Mouse (Mus musculus) telencephalon, adult 2 months (tissue): Measurements from ENCODE around the gene Aqp12.
A peak's percentile ranks its signal among the peaks of the same experiment; 100 is the strongest.
"Not testable (repeated sequence)": the region's sequence is repeated elsewhere in the genome, so short reads cannot be mapped to it uniquely, and the experiment has no call there.

Source experiments
- DNase-seq: peaks from one replicate; pipeline ENCODE4 v3.0.0-alpha.2; 2011; ENCODE audit warnings: low read depth, low spot score

Aqp12 gene

DNA sequence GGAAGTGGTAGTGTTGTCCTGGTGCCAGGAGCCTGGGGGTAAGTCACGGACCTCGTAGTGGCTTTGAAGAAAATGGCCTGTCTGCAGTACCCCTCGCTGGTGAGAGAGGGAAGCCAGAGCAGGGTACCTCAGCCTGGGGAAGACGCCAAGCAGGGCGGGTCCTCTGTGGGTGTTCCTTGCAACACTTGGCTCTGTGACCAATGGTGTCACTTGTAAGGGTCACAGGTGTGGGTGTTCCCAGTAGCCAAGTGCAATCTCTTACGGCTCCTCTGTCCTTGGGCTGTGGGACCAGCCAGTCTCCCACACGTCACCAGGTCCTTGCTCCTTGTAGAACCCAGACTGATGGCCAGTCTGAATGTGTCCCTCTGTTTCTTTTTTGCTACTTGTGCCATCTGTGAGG, at the start of gene Aqp12:
Gene Aqp12 (plus strand): TSS at position 274 of the 400 bp plus-strand sequence.
- DNase-seq, result no peak

DNA sequence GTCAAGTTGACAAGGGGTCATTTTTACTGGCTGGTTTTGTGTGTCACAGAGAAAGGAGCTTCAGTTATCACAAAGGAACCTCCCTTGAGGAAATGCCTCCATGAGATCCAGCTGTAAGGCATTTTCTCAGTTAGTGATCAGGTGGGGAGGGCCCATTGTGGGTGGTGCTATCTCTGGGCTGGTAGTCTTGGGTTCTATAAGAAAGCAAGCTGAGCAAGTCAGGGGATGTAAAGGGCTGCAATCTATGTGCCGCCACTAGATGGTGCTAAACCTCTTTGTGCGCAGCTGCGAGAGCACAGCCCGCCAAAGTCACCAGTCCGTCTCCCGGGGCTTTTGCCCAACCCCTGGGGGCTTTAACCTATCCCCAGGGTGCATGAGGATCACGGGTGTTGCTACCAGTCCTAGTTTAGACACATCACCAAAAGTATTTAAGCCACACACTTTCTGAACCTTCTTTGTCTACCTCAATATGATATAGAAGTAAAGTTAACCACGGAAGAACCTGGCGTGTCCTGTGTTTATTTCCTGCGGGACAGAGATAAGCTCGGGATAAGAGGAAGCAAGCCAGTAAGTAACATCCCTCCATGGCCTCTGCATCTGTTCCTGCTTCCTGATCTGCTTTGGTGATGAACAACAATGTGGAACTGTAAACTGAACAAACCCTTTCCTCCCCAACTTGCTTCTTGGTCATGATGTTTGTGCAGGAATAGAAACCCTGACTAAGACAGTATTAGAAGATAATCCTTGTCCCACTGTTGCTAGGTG, 49.4 kb upstream of the Aqp12 start:
- not testable (repeated sequence) for DNase-seq

- no peak for DNase-seq
Observed at GRCm38 (mm10) chr1:92958999-92959398, 47.1 kb upstream of the Aqp12 start.

DNA sequence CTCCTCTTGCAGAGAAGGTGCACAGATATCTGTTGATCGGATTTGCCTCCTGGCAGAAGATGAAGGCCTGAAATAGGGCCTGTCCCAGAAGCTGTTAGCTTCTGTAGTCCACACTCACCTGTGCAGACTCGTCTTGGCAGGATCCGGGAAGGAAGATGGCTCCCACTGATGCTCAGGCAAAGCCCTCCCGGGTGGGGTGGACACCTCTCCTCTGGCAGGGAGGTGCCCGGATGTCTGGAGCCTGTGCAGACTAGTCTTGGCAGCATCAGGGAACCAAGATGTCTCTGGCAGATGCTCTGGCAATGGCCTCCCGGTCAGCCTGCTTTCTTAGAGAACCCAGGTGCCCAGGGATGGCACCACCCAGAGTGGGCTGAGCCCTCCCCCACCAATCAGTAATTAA, 35.3 kb upstream of the Aqp12 start:
- not testable (repeated sequence) for DNase-seq

DNA sequence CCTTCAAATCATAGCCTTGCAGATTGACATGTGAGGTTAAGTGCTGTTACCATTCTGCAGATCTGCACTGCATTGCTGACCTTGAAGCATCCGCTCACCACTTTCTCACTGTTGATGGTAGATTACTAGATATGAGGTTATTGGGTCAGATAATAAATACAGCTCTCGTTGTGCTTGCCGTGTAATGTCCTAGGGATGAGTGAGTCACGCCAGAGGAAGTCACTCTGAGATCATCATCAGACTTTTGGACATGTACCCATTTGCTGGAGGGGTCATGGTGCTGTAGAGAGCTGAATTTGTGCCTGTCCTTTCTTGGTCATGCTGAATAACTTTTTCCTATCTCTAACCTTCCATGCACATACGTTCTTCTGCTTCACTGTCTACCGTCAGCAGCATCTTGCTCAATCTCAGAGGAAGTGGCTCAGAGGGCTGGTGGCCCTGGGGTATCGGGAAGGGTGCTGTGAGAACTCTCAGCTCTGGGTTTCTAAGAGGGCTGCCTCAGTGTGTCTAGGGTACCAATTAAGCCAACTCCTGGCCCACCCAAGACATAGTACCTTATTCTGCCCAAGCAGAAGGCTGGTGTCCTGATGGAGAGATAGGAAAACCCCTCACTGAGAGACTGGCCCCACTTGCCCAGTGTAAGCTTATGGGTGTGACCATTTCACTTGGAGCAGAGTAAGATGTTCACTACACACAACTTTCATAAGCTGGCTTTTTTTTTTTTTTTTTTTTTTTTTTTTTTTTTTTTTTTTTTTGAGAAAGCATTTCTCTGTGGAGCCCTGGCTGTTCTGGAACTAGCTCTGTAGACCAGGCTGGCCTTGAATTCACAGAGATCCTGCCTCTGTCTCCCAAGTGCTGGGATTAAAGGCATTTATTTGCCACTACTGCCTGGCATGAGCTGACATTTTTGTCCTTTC, 34.0 kb upstream of the Aqp12 start:
- no peak for DNase-seq

DNA sequence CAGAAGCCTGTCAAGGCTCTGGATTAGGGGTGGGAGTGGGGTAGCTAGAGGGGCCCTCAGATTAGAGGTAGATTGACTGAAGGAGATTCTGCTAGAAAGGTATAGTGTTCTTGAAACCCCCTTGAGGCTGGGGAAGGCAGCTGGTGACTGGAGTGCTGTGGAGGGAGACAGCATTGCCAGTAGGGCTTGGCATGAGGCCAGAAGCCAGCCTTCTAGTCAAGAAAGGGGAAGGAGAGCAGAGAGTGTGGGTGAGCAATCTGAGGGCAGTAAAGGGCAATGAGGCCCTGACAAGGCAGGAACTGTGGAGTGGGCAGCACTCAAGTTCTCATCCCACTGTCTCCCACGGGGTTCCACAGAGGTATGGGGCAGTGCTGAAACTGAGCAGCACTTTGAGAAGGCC, 33.3 kb upstream of the Aqp12 start:
- DNase-seq, result peak; percentile 33

- no peak for DNase-seq
Observed at GRCm38 (mm10) chr1:92976141-92976566, 30.0 kb upstream of the Aqp12 start.

GRCm38 (mm10) chr1:92978645-92979044, 27.5 kb upstream of the Aqp12 start:
- DNase-seq, result no peak

GRCm38 (mm10) chr1:92979073-92979602, 27.0 kb upstream of the Aqp12 start:
- DNase-seq, result no peak

- DNase-seq, result no peak
Observed at GRCm38 (mm10) chr1:92981056-92981845, 24.9 kb upstream of the Aqp12 start.

DNA sequence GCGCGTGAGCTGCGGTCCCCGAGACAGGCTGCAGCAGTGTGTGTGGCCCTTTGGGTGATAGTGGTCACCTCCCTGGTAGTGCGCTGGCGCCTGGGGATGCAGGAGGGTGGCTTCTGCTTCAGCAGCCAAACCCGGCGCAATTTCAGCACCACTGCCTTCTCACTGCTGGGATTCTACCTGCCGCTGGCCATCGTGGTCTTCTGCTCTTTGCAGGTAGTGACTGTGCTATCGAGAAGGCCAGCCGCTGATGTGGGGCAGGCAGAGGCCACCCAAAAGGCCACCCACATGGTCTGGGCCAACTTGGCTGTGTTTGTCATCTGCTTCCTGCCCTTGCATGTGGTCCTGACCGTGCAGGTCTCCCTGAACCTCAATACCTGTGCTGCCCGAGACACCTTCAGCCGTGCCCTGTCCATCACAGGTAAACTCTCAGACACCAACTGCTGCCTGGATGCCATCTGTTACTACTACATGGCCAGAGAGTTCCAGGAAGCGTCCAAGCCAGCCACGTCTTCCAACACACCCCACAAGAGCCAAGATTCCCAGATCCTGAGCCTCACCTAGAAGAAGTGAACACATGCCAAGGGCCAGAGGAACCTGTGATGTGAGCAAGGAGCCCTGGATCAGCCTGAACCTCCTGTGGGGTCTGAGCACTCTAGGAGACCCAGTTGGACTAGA, 23.1 kb upstream of the Aqp12 start:
- DNase-seq, result no peak

DNA sequence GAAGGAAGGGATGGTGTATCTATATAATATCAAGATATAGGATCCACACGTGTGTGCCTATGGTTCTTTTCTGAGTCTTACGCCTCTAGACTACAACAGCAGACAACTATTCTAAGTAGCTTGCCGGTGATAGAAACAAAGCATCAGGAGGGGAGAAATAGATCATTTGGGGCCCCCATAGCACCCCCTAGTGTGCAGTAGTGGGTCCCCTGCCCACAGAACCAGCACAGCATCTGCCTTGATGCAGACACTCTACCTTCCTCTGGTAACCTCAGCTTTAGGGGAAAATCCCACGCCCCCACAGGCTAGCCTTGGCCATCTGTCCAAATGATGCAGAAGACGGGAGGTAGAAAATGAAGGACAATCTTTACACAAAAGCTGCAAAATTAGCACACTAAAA, 21.1 kb upstream of the Aqp12 start:
- no peak for DNase-seq

- DNase-seq, result no peak
Observed at GRCm38 (mm10) chr1:92988894-92989293, 17.2 kb upstream of the Aqp12 start.

DNA sequence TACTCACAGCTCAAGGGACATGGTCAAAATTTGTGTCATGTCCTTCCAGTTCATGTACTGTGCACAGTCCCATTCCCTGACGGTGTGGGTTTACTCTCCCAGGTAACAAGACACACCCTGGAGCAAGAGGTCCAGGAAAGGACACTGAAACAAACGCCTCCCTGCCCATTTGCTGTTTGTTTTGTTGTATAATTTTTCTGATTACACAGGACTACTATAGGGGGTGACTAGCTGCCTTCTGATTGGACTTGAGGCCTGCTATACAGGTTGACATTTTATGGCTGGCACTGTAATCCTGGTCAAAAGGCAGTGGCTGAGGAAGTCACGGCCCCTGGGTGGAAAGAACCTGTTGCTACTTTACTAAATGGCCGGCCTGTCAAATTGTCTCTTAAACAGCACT, 16.2 kb upstream of the Aqp12 start:
- no peak for DNase-seq

DNA sequence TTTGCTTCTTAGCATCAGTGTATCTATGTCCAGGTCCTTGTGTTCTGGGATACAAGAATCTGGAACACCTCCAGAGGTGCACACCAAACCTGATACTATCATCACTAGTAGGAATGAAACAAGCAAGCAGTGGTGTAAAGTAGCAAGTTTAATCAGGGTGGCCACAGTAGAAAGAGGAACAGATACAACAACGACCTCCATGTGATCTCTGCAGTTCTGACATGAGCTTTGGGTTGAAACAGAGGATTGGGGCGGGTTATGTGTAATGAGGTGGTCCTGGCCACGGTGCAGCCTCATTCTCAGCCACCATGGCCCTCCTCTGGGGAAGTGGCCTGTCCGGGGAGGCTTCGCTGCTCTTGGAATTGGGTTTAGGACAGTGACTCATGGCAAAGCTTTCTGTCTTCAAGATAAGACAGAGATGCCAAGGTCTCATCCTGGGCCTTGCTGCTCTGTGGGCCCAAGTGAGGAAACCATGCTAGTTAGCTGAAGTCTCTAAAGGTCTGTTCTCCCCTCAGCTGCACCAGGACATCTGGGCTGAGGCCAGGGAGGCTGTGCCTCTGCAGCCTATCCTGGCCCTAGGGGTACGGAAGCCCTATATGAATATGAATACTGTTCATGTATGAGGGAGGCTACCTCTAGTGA, 13.8 kb upstream of the Aqp12 start:
- no peak for DNase-seq

DNA sequence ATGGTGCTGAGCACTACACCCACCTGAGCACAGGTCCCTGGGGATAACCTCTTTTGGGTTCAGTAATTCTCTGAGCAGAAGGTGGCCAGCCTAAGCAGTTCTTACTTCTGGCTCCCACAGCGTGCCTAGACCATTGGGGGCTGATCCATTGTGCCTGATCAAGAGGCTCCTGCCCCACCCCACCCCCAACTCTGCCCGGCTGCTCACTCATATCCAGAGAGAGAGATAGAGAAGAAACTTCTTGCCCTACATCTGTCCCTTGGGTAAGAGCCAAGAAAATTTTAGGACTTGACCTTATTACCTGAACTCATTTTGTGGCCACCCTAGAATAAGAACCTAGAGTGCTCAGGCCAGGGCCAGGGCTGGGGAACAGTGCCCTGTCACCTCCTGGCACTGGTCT, 13.3 kb upstream of the Aqp12 start:
- DNase-seq, result no peak

DNA sequence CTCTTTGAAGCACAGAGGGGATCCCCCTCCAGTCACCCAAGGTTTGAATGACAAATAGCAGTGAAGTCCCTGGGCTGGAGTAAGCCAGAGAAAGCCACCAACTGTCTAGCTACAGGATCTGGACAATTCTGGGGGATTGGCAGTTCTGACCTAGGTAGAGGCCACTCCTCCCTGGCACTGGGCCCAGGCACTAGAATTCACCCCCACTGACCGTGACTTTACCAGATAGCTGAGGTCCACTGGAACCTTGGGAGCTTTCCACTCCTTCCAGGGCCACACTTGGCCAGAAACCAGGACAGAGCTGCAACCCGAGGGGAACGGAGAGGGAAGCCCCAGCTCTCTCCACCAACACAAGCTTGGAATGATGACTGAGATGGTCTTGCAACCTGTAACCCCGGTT, 3.1 kb downstream of the Aqp12 start:
- no peak for DNase-seq

DNA sequence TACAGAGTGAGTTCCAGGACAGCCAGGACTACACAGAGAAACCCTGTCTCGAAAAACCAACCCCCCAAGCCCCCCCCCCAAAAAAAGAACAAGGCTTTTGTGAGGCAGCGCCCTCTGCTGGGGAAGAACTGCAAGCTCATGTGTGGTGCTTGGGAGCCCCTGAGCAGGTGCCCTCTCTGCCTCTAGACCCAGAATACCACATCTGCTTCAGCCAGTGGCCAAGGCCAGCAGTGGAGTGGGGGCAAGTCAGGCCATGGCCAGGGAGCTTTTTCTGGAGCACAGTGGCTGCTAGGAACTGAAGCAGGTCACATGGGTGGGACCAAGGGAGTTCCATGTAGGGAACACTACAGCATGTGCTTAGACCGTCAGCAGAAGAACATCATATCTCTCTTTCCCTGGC, 4.6 kb downstream of the Aqp12 start:
- DNase-seq, result no peak

- no peak for DNase-seq
Observed at GRCm38 (mm10) chr1:93012103-93012585, 6.0 kb downstream of the Aqp12 start.

- no peak for DNase-seq
Observed at GRCm38 (mm10) chr1:93013367-93013766, 7.2 kb downstream of the Aqp12 start.
